Mouse (Mus musculus): ENCODE results near the gene Cmss1. TPM values are rescaled to one million over a fixed set of nuclear protein-coding genes. Genes with fewer than 3 reads are reported as not detected.

The Cmss1 gene
- polyA plus RNA-seq, 1 experiment from 2014 or later: 27.5 TPM

DNA sequence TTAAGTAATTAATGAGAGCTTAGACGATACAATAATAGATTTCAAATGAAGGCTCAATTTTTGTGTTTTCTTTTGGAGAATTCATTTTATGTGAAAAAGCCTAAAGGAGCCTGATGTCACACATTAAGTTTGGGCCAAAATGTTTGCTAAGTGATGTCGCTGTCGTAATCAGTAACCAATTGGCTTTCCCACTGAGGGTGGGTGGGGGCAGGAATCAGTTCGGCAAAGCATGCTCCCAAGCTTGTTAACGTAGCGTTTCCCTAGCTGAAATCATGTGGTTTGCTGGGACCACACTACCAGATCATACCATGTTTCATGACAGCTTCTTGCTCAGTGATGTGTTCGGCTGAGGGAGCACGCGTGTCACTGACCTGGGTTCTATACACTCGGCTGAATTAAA lies 91.0 kb downstream of the Cmss1 start:
- Histone ChIP-seq H3K4me3 (no peak overlapping the region), H3K9ac (no peak overlapping the region), H3K27ac (ENCODE audit: poor library complexity, severe bottlenecking) (no peak overlapping the region), H3K27me3 (replicated peaks) (no peaks in the 10 kb centered on the region), H3K36me3 (no peaks in the 10 kb centered on the region), H3K4me1 (replicated peaks) (peaks cover 10% of the 10 kb centered on the region), H3K9me3 (replicated peaks) (no peaks in the 10 kb centered on the region), H3K4me2 (no peak overlapping the region)
- ATAC-seq (ENCODE audit: insufficient number of reproducible peaks, low FRiP score): no peak
- WGBS: 63% methylated on average over 10 of the region's 10 CpGs

DNA sequence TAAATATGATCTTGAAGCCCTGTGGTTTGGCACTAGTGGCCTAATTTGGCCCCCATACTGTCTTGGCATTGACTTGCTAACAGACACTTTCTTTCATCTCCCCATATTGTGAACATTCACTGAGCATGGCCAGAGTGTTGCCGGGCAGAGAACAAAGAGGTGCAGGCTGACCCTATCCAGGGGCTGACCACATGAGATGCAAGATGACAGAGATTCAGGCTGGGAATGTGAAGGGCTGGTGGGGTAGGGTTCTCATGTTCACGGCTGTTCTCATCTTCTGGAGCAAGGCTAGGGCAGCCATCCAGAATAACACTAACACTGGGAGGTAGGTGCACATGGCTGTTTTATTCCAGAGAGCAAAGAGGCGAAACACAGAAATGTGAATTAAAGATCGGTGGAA lies 92.3 kb downstream of the Cmss1 start:
- Histone ChIP-seq H3K27ac (ENCODE audit: poor library complexity, severe bottlenecking) (no peak overlapping the region), H3K36me3 (no peaks in the 10 kb centered on the region), H3K4me3 (no peak overlapping the region), H3K27me3 (replicated peaks) (no peaks in the 10 kb centered on the region), H3K4me1 (replicated peaks) (peaks cover 10% of the 10 kb centered on the region), H3K9ac (no peak overlapping the region), H3K9me3 (replicated peaks) (no peaks in the 10 kb centered on the region), H3K4me2 (no peak overlapping the region)
- no peak for ATAC-seq (ENCODE audit: insufficient number of reproducible peaks, low FRiP score)
- WGBS: 72% methylated on average over 4 of the region's 4 CpGs

DNA sequence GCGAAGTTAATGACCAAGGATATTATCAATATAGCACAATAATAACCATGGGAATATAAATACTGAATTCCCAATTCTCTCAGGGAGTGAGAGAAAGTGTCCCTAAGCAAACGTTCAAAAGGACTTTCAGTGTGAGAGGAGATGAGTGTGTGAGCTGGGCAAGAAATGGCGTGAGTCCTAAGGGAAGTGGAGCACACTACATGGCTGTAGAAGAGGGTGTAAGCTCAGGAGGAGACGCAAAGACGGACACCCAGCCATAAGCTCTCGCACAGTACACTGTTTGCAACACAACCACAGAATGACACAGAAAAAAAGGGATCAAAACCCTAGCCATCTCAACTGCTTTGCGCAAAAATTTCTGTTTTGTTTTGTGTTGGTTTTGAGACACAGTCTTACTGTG lies 93.1 kb downstream of the Cmss1 start:
- H3K4me2 ChIP-seq: no peak overlapping the region
- WGBS: 86% methylated on average over 7 of the region's 7 CpGs
- no peak overlapping the region for H3K9ac ChIP-seq
- no peak for ATAC-seq (ENCODE audit: insufficient number of reproducible peaks, low FRiP score)
- no peaks in the 10 kb centered on the region for H3K36me3 ChIP-seq
- H3K27ac ChIP-seq (ENCODE audit: poor library complexity, severe bottlenecking): no peak overlapping the region
- H3K27me3 ChIP-seq (replicated peaks): no peaks in the 10 kb centered on the region
- H3K4me3 ChIP-seq: no peak overlapping the region
- no peaks in the 10 kb centered on the region for H3K9me3 ChIP-seq (replicated peaks)
- peaks cover 10% of the 10 kb centered on the region for H3K4me1 ChIP-seq (replicated peaks)

DNA sequence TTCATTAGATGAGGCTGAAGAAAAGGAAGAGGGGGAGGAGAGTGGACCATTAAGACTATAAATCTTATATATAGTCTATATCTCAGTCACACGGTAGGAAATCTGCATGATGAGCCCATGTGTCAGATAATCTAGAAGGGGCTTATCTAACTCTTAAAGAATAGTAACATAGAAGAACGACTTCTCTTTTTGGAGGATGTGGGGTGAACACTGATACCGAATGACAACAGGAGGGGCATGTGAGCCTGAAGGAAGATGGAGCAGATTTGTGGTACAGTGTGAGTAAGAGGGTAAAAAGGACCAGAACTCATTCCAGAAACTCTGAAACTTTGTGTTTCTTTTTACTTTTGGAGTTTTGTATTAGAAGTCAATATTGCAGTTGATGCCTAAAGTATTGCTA lies 97.6 kb downstream of the Cmss1 start:
- 59% methylated on average over 3 of the region's 3 CpGs for WGBS
- H3K36me3 ChIP-seq: no peaks in the 10 kb centered on the region
- H3K27ac ChIP-seq (ENCODE audit: poor library complexity, severe bottlenecking): no peak overlapping the region
- no peak overlapping the region for H3K9ac ChIP-seq
- ATAC-seq (ENCODE audit: insufficient number of reproducible peaks, low FRiP score): no peak
- H3K4me2 ChIP-seq: no peak overlapping the region
- H3K27me3 ChIP-seq (replicated peaks): no peaks in the 10 kb centered on the region
- 0 out of 2 replicates have a peak, but pooled peaks cover 4% of the 10 kb centered on the region for H3K4me1 ChIP-seq (replicated peaks)
- no peak overlapping the region for H3K4me3 ChIP-seq
- no peaks in the 10 kb centered on the region for H3K9me3 ChIP-seq (replicated peaks)

DNA sequence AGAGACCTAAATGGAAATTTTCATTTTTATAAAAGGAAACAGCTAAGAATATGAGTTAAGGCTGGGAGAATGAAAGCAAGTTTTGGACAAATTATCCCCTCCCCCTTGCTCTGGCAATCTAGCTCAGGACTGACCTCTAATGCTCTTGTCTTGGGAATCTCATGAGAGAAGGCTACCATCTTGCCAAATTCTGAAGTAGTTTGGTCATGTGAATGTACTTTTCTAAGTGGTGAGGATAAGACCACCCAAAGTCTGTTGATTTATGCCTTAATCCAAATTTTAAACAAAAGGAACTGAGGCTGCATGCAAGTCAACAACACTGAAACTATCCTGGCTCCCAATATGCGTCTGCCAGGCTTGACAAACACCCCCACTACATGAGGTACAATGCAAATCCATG lies 98.3 kb downstream of the Cmss1 start:
- no peak for ATAC-seq (ENCODE audit: insufficient number of reproducible peaks, low FRiP score)
- Histone ChIP-seq H3K27ac (ENCODE audit: poor library complexity, severe bottlenecking) (no peak overlapping the region), H3K36me3 (no peaks in the 10 kb centered on the region), H3K4me1 (replicated peaks) (0 out of 2 replicates have a peak, but pooled peaks cover 4% of the 10 kb centered on the region), H3K4me2 (no peak overlapping the region), H3K9ac (no peak overlapping the region), H3K27me3 (replicated peaks) (no peaks in the 10 kb centered on the region), H3K4me3 (no peak overlapping the region), H3K9me3 (replicated peaks) (no peaks in the 10 kb centered on the region)
- WGBS: 87% methylated on average over 1 of the region's 1 CpGs

DNA sequence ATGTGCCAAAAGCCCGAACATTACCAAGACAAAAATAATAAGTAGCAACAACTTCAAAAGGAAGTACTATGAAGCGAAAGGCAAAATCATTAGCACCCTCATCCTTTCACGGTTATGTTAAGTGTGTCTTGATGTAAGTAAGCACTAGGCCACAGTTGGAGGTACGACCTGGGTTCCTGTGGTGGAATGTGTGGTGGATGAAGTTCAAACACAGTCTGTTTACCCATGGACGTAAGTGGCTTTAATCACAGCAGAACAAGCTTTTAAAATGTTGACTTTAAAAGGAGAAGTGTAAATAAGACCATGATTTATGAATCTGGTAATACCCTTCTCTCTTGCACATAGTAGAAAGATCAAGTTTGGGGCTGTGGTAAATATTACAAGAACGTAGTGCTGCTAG lies 100.5 kb downstream of the Cmss1 start:
- Histone ChIP-seq H3K27me3 (replicated peaks) (no peaks in the 10 kb centered on the region), H3K9me3 (replicated peaks) (no peaks in the 10 kb centered on the region), H3K4me2 (no peak overlapping the region), H3K4me3 (no peak overlapping the region), H3K36me3 (no peaks in the 10 kb centered on the region), H3K4me1 (replicated peaks) (0 out of 2 replicates have a peak, but pooled peaks cover 4% of the 10 kb centered on the region), H3K9ac (no peak overlapping the region), H3K27ac (ENCODE audit: poor library complexity, severe bottlenecking) (no peak overlapping the region)
- WGBS: 87% methylated on average over 6 of the region's 6 CpGs
- ATAC-seq (ENCODE audit: insufficient number of reproducible peaks, low FRiP score): no peak

DNA sequence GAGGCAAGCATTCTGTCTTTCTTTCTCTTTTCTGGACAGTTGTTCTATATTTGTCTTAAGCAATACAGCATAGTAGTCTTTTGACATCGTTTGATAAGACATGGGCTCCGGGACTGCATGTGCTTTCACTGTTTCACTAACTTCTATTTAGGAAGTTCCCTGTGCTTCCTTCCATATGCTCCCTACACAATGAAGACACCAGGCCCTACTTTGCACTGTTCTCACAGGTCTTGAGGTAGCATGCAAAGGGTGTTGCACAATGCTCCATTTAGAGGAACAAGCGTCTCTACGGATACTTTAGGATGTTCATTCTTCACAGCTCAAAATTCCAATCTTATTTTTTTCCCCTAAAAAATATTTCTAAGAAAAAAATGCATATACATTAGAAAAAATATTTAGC lies 101.9 kb downstream of the Cmss1 start:
- Histone ChIP-seq H3K27ac (ENCODE audit: poor library complexity, severe bottlenecking) (no peak overlapping the region), H3K4me2 (no peak overlapping the region), H3K9me3 (replicated peaks) (no peaks in the 10 kb centered on the region), H3K4me1 (replicated peaks) (0 out of 2 replicates have a peak, but pooled peaks cover 4% of the 10 kb centered on the region), H3K36me3 (no peaks in the 10 kb centered on the region), H3K4me3 (no peak overlapping the region), H3K27me3 (replicated peaks) (no peaks in the 10 kb centered on the region), H3K9ac (no peak overlapping the region)
- no peak for ATAC-seq (ENCODE audit: insufficient number of reproducible peaks, low FRiP score)
- WGBS: 64% methylated on average over 4 of the region's 4 CpGs

DNA sequence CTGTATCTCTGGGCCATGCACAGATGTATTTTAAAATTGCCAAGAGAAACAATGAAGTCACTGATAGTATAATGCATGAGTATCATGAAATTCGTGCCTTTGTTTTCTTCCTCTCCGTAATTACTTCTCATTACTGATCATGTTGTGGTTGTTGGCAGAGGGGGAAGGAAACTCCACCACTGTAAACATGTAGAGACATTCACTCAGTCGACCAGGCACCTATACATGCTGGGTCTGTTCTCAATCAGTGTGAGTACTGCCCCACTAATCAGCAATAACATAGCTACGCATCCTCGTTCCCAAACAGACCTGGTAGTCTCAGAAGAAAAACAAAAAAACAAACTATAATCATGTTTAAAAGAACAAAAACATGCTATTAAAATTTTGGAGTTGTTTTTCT lies 103.9 kb downstream of the Cmss1 start:
- ATAC-seq (ENCODE audit: insufficient number of reproducible peaks, low FRiP score): no peak
- WGBS: 55% methylated on average over 5 of the region's 5 CpGs

DNA sequence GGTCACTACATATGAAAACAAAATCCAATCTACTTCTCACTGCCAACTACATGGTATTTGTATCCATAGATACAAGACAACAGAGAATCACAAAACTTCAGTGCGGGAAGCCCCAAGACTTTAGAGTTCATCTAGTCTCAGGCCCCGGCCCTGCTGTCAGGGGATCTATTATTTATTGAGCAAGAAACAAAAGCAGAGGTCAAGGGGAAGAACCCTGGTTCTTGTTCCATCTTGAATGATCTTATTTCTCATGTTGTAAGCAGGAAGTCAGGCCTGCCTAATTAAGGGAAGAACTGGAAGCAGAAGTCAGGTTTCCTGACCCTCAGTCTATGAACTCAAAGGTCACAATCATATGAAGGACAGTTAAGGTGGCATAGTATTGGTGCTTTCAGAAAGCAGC lies 104.4 kb downstream of the Cmss1 start:
- Histone ChIP-seq H3K27me3 (replicated peaks) (no peaks in the 10 kb centered on the region), H3K9me3 (replicated peaks) (no peaks in the 10 kb centered on the region), H3K4me1 (replicated peaks) (peaks cover 4% of the 10 kb centered on the region; the same call in 1 of the 2 replicates), H3K4me3 (no peak overlapping the region), H3K36me3 (no peaks in the 10 kb centered on the region), H3K9ac (no peak overlapping the region), H3K27ac (ENCODE audit: poor library complexity, severe bottlenecking) (no peak overlapping the region), H3K4me2 (no peak overlapping the region)
- WGBS: 72% methylated on average over 2 of the region's 2 CpGs
- ATAC-seq (ENCODE audit: insufficient number of reproducible peaks, low FRiP score): no peak

More for the DNA sequence above, 103.9 kb downstream of the Cmss1 start:
- Histone ChIP-seq H3K4me2 (no peak overlapping the region), H3K4me1 (replicated peaks) (peaks cover 4% of the 10 kb centered on the region; the same call in 1 of the 2 replicates), H3K36me3 (no peaks in the 10 kb centered on the region), H3K4me3 (no peak overlapping the region), H3K27me3 (replicated peaks) (no peaks in the 10 kb centered on the region), H3K27ac (ENCODE audit: poor library complexity, severe bottlenecking) (no peak overlapping the region), H3K9me3 (replicated peaks) (no peaks in the 10 kb centered on the region), H3K9ac (no peak overlapping the region)

DNA sequence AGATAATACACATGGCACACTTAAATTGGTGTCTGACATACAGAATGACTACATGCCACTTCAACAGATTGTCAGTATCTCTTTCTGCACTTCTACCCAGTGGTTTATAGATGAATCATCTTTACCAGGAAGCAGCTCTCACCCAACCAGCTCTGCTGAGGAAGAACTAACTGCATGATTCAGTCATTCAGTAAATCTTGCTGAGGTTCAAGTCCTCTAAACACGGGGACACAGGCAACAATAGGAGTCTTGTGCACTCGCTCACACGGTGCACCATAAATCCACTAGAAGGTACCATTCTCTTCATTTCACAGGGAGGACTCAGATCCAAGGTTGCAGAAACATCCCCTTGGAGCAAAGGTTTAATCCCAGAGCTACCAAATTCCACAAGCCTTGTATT lies 105.8 kb downstream of the Cmss1 start:
- no peak for ATAC-seq (ENCODE audit: insufficient number of reproducible peaks, low FRiP score)
- H3K27me3 ChIP-seq (replicated peaks): no peaks in the 10 kb centered on the region
- no peak overlapping the region for H3K9ac ChIP-seq
- no peak overlapping the region for H3K4me3 ChIP-seq
- no peak overlapping the region for H3K27ac ChIP-seq (ENCODE audit: poor library complexity, severe bottlenecking)
- peaks cover 17% of the 10 kb centered on the region for H3K4me1 ChIP-seq (replicated peaks)
- H3K36me3 ChIP-seq: no peaks in the 10 kb centered on the region
- H3K4me2 ChIP-seq: no peak overlapping the region
- WGBS: 62% methylated on average over 3 of the region's 3 CpGs
- H3K9me3 ChIP-seq (replicated peaks): no peaks in the 10 kb centered on the region

DNA sequence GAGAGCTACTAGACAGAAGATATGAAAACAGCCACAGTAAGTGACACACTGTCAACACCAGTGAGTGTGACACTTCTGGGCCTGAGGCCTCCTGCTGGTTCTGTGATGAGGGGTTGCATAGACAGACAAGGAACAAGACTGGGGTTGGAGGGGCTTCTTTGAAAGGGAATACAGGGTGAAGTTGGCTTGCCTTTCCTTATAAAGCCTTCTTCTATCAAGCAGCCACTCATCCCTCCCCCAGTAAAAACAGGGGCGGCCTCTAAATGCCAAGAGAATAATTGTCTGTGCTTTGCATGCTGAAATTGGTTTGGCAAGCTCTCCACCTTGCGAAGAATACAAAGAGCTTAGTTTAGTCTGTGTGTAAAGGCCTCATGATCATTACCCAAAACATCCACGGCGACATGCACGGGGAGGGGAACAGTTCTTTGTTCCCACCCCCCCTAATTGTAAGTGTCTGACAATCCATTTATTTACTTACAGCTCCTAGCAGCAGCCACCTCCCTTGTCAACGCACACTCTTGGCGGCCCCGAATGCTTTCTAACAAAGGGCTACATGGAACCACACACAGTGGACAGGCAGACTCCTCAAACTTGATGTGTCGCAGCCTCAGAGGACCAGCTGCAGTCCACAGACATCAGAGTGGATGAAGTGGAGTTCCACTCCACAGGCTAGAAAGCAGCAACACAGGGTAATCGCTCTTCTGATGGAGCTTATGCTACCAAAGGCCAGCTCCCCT lies 110.1 kb downstream of the Cmss1 start:
- WGBS: 61% methylated on average over 10 of the region's 10 CpGs
- no peaks in the 10 kb centered on the region for H3K27me3 ChIP-seq (replicated peaks)
- H3K9me3 ChIP-seq (replicated peaks): no peaks in the 10 kb centered on the region
- H3K9ac ChIP-seq: no peak overlapping the region
- ATAC-seq (ENCODE audit: insufficient number of reproducible peaks, low FRiP score): peak; percentile 69; the same call in 1 of the 2 replicates
- no peak overlapping the region for H3K4me2 ChIP-seq
- H3K36me3 ChIP-seq: no peaks in the 10 kb centered on the region
- no peak overlapping the region for H3K4me3 ChIP-seq
- H3K4me1 ChIP-seq (replicated peaks): peaks cover 14% of the 10 kb centered on the region
- no peak overlapping the region for H3K27ac ChIP-seq (ENCODE audit: poor library complexity, severe bottlenecking)
